Mouse (Mus musculus) cerebellum, postnatal 14 days (tissue): ENCODE data around the gene Podnl1.
A peak's percentile ranks its signal among the peaks of the same experiment; 100 is the strongest.

Source experiments
- DNase-seq, 2 experiments: peaks; one replicate each; pipeline ENCODE4 v3.0.0; 2021; ENCODE audit warnings: mixed read lengths in 2 of 2

Gene Podnl1

DNA sequence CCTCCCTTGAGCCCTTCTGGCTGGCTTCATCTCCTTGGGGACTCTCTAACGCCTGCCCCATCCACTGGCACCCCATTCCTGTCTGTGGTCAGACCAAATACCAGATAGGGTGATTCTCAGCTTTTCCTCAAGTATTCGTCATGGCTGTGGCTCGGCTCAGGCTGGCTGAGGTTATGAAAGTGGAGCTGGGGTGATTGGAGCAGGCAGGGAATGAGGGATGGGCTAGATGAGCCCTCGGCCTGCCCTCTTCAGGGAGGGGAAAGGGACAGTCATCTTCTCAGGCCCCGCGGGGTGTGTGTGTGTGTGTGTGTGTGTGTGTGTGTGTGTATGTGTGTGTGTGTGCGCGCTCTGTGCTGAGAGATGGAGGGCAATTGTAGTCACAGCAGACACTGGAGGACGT is at the start of gene Podnl1:
Gene Podnl1, plus strand, starts transcription at position 334 of the 400 bp plus-strand sequence.
- no peak for DNase-seq

DNA sequence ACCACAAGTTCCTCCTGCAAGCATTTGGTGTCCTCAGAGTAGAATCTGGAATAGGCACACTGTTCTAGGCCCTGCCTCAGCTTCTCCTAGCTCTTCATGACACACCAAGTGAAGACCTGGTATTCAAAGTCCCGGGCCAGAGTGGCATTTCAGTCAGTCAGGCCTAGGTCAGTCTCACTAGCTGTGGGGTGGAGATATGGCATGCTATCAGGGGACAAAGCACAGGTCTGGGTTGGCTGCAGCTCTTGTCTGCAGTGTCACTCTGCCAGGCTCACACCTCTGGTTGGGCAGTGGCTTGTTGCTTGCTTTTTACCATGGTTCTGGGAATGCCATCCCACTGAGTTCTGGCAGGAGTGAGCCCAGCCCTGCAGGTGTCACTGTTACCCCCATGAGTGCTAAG is 49.4 kb upstream of the Podnl1 start:
- DNase-seq = no peak

DNA sequence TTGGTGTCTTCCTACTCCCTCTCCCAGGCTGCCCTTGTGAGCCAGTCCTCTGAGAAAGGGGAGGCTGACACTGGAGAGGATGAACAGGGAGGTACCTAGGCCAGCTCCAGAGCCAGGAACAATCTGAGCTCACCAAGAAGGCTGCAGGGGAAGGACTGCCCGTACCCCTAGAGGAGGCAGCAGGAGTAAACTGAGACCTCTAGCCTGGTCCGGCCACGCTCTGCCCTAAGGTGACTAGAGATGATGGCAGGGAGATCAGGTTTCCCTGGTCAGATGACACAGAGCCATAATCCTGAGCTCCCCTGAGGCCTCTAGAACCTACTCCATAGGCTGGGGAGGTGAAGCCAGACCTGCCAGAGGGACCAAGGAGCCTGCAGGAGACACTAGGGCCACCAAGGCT is 48.9 kb upstream of the Podnl1 start:
- no peak for DNase-seq

DNA sequence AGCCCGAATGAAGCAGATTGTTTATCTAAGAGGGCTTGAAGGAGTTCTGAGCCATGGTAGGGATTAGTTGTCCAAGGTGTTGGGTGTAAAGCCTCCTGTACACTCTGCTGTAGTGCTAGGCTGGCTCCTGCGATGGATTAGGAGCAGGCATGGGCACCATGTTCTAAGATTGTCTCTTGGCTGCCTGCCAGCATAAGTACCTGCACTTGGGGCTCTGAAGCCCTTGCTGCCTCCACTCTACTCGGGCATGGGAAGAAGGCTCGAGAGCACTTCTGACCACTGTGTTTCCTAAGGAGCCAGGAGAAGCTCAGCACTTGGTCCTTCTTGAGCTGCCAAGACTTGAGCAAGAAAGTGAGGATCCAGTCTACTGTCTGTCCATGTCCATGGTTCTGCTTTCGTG is 46.6 kb upstream of the Podnl1 start:
- DNase-seq = no peak

DNA sequence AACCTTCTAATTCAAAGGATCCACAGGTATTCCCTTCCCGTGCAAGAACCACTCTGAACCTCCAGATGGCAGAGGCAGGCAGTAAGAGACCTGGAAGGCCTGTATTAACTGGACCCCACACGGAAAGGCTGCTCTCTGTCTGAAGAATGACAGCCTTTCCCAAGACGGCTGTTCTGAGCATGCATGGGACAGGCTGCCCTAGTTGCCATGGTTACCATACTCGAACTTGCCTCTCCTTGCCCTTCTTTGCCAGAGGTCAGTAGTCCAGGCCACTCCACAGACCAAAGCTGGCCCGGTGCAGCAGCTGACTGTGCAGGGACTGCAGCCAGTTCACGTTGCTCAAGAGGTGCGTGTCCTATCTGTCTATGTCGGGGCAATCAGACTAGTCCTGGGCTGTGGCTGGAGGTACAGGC is 42.0 kb upstream of the Podnl1 start:
- DNase-seq = peak in 1 of 2 experiments; percentile 38

DNA sequence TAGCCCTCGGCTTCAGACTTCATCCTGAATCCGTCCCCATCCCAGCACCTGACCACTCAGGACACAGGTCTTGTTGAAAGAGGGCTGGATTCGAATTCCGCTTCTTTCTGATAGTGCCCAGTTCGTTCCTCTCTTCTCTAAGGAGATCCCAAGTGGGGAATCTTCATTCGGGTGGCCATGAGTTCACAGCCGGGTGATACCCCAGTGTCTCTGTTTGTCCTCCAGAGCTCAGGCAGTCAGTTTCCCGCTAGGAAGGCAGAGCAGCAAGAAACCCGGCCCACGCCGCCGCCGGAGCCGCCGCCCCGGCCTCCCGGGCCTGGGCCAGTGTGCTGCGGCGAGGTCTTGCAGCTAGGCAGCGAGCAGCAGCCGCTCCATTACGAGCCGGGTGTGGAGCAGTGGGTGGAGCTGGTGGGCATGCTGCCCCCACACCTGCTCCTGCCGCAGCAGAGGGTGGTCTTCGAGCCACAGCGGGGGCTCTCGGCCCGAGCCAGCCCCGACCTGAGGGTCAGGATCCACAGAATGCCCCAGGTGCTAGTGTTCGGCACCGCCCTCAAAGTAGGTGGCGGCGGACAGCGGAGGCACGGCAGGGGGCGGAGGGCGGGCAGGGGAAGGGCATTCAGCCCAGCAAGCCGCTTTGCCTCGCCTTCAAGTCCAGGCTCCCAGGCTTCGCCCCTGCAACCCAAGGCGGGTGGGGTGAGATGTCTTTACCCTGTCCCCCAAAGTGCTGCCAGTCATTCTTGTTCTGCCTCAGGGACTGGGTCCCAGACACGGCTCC is 41.3 kb upstream of the Podnl1 start:
- no peak for DNase-seq

DNA sequence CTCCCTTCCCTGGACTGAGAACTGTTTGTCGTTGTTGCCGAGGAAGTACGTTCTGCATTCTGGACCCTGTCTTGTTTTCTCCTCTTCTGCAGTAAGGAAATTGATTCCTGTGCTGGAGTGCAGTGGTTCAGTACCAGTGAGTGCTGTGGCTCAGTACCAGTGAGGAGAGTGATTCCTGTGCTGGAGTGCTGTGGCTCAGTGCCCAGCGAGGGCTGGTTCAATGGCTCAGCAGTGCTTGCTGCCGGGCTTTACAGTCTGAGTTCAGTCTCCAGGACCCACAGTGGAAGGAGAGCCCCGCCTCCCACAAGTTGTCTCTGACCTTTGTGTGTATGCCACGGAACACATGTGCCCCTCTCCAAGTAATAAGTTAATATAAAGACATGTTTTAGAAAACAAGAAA is 38.6 kb upstream of the Podnl1 start:
- no peak for DNase-seq

DNA sequence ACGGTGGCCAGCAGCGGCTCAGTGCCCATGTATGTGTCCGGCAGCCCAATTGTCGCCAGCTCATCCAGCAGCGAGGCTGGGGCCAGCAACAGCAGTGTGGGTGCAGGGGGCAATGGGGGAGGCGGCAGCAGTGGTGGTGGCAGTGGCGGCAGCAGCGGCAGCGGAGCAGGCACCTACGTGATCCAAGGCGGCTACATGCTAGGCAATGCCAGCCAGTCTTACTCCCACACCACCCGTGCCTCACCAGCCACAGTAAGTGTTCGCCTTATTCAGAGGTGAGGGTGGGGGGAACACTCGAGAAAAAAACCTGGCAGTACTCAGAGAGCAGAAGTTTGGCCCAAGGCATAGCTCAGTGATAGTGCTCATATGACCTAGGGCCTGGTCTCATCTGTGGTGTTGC is 38.0 kb upstream of the Podnl1 start:
- no peak for DNase-seq

DNA sequence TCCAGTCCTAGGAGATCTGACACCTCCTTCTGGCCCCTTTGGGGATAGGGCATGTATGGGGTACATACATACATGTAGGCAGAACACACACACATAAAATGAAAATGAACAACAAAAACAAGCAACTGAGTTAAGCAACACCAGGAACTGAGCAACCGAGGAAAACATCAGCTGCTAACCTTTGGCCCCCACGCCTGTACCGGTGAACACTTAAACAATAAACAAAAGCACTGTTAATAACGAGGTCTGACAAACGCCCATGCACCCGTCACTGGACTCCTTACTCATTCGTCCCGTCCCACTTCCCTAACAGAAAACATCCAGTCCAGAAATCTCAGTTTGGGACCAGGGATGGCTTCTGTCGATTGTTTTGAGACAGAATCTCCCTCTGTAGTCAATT is 36.5 kb upstream of the Podnl1 start:
- DNase-seq = no peak

DNA sequence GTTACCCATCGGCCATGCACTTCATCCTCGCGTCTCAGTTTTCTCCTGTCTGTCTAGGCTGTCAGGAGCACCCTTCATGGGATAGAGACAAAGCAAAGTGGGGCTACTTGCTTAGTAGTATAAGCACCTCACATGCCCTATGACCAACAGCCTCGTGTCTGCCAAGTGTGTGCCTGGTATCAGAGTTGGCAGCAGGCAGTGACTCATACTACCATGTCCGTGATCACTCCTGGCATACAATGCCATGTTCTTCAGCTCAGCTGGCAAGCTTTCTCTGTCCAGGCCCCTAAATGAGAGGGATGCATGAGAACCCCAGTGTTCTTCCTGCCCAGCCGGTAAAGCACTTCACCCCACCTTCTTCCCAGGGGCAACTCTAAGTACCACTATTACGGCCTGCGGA is 35.2 kb upstream of the Podnl1 start:
- DNase-seq = no peak

DNA sequence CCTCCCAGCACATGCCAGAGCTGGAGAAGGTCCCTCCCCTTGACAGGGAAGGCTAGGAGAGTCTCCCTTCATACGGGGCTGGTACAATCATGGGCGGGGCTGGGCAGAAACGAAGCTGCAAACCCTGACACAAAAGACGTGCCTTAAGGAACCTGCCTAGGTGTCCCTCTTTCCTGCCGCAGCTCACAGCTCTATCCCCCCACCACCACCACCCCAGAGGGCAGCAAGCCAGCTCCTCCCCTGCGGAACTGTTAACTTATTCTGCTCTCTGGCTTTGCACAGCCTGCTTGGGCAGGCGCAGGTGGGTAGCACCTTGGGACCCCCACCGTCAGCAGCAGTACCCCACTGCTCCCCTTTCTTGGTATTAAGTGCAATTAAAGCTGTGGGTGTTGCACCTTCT is 29.7 kb upstream of the Podnl1 start:
- DNase-seq = no peak

DNA sequence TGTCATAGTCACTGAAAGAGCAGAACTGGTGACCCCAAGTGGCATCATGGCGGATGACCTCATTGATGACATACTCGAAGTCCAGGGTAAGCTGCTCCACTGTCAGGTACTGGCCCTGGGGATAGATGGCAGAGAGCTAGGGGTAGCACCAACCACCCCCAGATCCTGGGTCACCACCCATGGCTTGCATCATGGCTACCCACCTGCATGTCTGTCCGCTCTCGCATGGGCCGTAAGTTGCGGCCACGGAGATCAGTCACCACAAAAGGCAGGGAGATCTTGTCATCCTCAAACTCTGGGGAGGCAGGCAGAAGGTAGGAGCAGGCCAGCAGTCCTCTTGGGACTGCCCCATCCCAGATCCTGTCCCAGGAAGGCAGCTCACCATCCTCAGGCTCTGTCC is 27.4 kb upstream of the Podnl1 start:
- DNase-seq = no peak

DNA sequence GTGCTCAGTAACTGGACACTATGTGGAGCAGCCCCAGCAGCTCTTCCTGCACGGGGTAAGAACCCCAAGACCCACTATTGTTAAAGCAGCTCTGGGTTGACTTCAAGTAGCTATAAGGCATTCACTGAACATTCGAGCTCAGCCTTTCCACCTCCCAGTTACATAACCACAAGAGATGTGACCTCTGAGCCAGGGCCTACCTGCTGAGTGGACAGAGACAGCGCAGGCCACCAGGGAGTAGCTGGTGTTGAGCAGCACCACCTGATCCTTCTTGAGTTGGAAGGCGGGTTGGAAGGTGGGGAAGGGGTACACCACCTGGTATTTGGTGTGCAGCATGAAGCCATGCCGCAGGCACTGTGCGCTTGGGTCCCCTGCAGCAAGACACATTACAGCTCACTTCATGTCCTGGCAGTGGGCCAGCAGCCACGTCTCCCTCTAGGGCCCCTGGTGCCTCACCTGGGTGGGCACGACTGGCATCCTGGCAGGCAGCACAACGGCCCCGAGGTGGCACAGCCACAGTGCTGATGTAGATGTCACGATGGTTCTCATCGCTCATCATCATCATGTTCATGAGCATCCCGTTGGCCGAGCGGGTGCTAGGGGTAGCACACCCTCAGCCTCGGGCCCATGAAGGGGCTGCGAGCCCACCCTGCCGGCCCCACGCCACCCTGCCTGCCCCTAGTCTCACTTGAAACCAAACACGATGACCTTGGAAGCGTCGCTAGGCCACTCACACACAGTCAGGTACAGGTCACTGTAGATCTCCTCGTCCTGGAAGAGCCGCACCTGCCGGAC is 24.1 kb upstream of the Podnl1 start:
- no peak for DNase-seq

DNA sequence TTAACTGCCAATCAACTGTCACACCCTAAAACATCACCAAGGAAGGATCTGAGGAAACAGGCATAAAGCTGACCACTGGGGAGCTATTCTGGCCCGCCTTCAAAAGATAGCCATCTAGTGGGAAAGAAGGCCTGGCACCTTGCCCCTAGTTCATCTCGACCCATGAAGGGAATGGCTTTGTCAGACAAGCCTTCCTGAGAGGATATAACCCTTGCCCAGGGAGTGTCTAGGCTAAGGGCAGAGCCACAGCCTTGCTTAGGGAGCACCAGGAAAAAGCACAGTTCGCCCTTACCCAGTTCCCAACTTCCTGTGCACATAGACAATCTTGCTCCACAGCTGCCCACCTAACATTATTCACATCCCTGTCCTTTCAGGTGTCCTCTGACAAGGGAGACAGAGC is 22.2 kb upstream of the Podnl1 start:
- peak; percentile 66 to 81 for DNase-seq

DNA sequence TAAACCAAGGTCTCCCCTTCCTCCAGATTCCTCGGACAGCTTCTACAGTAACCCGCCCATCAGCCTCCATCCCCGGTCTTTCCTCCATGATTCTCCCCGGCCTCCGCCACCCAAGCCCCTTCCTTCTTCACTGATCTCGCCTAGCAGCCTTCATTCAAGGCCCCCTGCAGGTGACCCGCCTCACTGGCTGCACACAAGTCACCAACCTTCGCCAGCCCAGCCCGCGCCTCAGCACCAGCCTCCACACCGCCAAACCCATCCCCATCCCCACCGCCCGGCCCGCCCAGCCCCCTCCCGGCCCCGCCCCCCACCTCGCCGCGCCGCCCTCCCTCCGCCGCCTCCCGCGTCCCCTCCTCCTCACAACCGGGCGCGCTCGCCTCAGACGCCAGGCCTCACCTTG is 21.6 kb upstream of the Podnl1 start:
- peak; percentile 75 to 81 for DNase-seq

DNA sequence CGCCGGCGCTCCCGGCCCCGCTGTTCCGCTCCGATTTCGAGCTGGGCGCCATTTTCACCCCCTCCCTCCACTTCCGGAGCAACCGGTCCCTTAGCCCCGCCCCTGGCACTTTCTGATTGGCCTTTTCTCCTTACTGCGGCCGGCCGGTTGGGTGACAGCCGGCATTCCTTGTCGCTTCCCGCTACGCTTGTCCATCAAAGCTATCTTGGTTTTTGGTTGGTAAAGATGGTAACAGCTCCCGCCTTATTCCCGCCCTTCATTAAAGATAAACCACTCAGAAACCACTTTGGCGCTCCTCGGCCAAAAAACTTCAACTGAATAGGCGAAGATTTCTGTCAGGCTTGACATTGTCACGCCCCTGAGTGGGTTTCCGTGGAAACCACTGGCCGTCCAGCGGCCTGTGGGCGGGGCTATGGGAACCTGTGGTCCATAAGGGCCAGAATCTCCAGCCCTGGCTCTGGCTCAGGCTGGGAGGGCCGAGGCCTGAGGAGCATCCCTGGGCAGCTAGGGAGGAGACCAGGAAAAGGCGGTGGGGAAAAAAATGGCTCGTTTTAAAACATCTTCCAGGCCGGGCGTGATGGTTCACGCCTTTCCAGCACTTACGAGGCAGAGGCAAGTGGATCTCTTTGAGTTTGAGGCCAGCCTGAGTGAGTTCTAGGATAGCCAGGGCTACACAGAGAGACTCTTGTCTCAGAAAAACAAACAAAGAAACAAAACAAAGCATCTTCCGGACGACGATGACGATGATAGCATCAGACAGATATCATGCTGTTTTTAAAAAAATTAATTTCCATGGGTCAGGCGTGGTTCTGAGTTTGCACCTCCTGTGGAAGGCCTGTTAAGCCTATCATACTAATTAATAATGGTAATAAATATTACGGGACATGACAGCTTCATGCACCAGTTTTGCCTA is 20.8 kb upstream of the Podnl1 start, which contains the start of gene Dcaf15:
Gene Dcaf15, minus strand, starts transcription at position 72 of the 913 bp plus-strand sequence.
- peak; percentile 99 to 100 for DNase-seq

DNA sequence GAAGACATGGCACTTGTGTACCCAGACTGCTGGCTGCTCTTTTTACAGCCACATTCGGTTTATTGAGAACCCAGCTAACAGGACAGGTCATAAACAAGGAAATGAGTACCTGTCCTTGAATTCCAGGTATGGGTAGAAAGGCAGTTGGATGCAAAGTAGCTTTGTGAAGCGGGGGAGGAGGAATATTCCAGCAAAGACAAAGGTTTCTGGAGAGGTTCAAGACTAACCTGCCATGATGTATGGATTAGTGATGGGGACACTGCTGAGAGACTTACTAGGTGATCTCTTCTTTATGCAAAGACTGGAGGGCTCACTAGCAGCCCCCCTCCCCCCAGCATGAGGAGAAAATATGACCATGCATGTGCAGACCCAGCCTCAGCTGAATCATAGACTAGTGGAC is 20.1 kb upstream of the Podnl1 start:
- no peak for DNase-seq

DNA sequence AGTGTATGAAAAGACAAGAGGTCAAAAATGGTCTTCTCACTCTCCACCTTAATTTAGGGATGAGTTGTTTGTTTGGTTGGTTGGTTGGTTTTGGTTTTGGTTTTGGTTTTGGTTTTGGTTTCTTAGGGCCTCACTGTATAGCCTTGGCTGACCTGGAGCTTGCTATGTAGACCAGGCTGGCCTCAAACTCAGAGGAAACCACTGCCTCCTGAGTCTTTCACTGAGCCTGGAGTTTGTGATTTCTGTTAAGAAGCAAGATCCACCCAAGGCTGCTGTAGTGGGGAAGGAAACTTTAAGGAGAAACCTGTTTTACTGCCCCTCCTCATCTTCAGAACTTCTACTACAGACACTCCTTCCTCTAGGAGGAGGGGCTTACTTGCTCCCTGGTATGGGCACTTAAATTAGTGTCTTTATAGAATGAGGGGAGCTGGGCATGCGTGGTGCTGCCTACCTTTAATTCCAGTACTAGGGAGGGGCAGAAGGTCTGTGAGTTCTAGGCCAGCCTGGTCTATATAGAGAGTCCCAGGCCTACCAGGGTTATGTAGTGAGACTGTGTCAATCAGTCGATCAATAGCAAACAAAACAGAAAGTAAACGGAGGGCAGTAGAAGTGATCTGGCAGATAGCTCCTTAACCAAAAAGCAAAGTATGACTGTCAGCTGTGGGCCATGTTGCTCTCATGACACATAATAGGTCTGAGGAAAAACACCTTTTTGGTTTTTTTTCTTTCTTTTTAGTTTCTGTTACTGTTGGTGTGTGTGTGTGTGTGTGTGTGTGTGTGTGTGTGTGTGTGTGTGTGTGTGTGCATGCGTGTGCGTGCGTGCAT is 19.4 kb upstream of the Podnl1 start:
- no peak for DNase-seq

DNA sequence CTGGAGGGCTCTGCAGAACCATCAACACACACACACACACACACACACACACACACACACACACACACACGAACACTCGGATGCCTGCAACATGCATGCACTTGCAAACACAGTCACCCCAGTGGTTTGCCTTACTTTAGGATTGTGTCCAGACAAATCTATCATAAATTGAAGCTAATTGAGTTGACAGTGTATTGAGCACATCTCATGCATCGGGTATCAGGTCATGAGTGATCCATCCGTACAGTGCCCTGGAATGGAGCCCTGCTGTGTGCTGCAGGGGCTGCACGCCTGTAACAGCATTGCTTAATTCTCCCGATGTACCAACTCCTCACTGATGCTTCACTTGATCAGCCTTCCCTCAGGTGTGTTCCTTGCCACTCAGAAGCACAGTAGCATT is 10.1 kb upstream of the Podnl1 start:
- DNase-seq = no peak

DNA sequence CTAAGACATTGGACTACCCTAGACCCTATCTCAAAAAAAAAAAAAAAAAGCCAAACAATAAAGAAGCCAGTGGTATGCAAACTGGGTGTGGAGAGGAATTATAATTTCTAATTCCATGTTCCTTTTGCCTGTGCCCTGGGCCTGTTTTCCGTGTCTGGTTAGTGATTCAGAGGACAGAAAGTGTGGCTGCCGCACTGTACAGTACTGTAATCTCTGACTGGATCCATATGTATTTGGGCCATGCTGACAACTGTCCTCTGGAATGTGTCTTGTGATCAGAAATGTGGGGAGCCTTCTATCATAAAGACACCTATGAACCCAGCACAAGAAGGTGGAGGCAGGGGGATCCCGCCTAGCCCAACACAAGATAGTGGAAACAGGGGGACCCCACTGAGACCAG is 3.6 kb upstream of the Podnl1 start:
- no peak for DNase-seq

DNA sequence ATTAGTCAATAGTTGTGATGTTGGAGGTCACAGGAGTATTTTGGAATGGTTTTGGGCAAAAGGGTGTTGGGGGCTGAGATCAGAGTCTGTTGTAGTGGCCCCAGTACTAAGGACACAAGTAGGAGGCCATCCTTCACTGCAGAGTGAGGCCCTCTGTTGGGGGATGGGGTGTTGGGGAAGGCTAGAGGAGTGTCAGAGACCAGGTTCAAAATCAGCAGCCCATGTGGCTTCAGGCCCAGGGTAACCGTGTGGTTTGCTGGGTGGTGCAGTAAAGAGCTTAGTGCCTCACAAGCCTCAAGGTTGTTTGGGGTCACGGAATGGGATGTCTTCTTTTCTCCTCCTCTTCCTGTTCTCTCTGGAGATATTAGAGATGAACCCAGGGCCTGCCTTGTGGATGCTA is 953 bp downstream of the Podnl1 start:
- no peak for DNase-seq

DNA sequence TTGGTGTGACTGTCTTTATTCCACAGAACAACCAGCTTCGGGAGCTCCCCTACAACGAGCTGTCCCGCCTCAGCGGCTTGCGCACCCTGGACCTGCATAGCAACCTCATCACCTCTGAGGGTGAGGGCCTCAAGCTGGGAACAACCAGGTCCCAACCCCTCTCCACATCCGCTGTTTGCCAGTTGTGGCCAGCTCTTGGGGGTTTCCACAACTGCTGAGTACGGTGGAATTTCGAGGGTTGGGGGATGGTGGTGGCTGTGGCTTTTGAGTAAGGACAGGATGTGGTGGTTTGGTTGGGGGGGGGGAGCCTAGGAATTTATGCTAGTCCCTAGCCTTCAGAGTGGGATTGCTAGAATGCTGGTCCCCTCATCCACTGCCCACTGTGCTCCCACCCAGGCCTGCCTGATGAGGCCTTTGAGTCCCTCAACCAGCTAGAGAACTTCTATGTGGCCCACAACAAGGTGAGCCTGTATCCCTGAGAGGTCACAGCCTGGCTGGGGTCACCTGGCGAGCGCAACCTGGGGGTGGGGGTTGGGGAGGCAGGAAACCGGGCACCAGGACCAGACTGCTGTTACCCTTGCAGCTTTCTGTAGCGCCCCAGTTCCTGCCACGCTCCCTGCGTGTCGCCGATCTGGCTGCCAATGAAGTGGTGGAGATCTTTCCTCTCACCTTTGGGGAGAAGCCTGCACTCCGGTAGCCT is 1.6 kb downstream of the Podnl1 start:
- no peak for DNase-seq
